Mouse (Mus musculus) gastrocnemius, adult 2 months (tissue): ENCODE measurements around the gene App. TPM values are rescaled to one million over a fixed set of nuclear protein-coding genes. Genes with fewer than 3 reads are reported as not detected.

Source experiments
- DNase-seq: peaks from one replicate; pipeline ENCODE4 v3.0.0; 2022
- H3K27ac ChIP-seq: fragments of 200-600 bp; 2 replicates; pipeline ENCODE4 v1.8.1; 2022; ENCODE audit warnings: mild to moderate bottlenecking
- H3K4me3 ChIP-seq: fragments of 200-600 bp; 2 replicates; pipeline ENCODE4 v1.8.1; 2022; ENCODE audit warnings: mild to moderate bottlenecking, moderate library complexity
- CTCF ChIP-seq: fragments of 200-600 bp; IDR thresholded peaks from 2 replicates; pipeline ENCODE4 v1.8.1; 2022; ENCODE audit warnings: antibody characterized with exemption, mild to moderate bottlenecking, moderate library complexity
- intact Hi-C: fragments of 180-260 bp; cut with DNase I; formaldehyde crosslinking; loops from one replicate; pipeline ENCODE4 v1.15.1; 2025
- total RNA-seq, 2 experiments: library from RNA; stranded (reverse); gene quantifications; 2 replicates each; pipeline ENCODE4 v1.2.3; 2021

The App gene
- total RNA-seq, 2 experiments from 2014 or later: 66.5 to 103 TPM

GRCm38 (mm10) chr16:84963527-84963926 lies 210.0 kb downstream of the App start:
- no peak overlapping the region for H3K4me3 ChIP-seq
- no peak for DNase-seq
- H3K27ac ChIP-seq: no peak overlapping the region
- no peak for TF ChIP-seq CTCF
- intact Hi-C loops: no loop called here

GRCm38 (mm10) chr16:84957253-84957652 lies 216.3 kb downstream of the App start:
- Histone ChIP-seq H3K4me3 (no peak overlapping the region), H3K27ac (peak overlapping the region; percentile 65)
- DNase-seq: no peak
- intact Hi-C loops: loop anchor here (2.0 to 5.0 kb wide), 2 partner anchors 45 to 722 kb away; no protein-coding TSS in a partner anchor
- TF ChIP-seq CTCF: no peak

GRCm38 (mm10) chr16:84956690-84957089 lies 216.9 kb downstream of the App start:
- intact Hi-C loops: loop anchor here (2.0 to 5.0 kb wide), 2 partner anchors 46 to 722 kb away; no protein-coding TSS in a partner anchor

GRCm38 (mm10) chr16:84955840-84956239 lies 217.7 kb downstream of the App start:
- TF ChIP-seq CTCF: no peak
- DNase-seq: no peak
- H3K27ac ChIP-seq: no peak overlapping the region
- H3K4me3 ChIP-seq: no peak overlapping the region
- intact Hi-C loops: loop anchor here (1.0 to 5.0 kb wide), 3 partner anchors 46 to 723 kb away; partner anchors contain the start of gene App

More at GRCm38 (mm10) chr16:84956690-84957089, 216.9 kb downstream of the App start:
- TF ChIP-seq CTCF: no peak
- Histone ChIP-seq H3K27ac (peak overlapping the region; percentile 65), H3K4me3 (no peak overlapping the region)
- DNase-seq: no peak

DNA sequence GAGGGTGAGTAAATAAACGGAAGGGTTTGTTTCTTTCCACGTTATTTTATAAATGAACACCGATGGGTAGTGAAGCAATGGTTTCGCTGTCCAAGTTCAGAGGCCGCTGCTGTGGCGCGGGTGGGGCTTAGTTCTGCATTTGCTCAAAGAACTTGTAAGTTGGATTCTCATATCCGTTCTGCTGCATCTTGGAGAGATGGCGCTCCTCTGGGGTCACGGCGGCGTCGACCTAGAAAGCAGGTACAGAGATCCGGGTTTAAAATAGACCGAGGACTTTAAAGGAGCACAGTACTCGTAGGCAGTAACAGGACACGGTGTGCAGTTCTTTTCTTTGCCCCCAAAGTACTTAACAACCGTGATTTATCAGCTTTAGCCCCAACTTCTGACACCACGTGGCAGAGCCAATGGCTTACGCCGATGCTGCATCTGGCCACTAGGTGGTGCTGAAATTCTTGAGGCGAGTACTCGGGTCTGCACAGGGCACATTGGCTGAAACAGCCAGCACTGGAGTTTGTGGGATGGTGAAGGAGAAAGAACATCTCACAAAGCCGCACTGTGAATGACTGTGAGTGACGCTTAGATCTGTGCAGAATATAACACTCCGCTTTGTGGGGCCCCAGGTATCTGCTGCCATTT lies 218.2 kb downstream of the App start:
- DNase-seq: peak; percentile 90
- Histone ChIP-seq H3K27ac (no peak overlapping the region), H3K4me3 (peak overlapping the region; percentile 64)
- intact Hi-C loops: loop anchor here (1.0 to 5.0 kb wide), 2 partner anchors 47 to 218 kb away; partner anchors contain the start of gene App
- peak; percentile 100; the same call in 1 of the 2 replicates for TF ChIP-seq CTCF

DNA sequence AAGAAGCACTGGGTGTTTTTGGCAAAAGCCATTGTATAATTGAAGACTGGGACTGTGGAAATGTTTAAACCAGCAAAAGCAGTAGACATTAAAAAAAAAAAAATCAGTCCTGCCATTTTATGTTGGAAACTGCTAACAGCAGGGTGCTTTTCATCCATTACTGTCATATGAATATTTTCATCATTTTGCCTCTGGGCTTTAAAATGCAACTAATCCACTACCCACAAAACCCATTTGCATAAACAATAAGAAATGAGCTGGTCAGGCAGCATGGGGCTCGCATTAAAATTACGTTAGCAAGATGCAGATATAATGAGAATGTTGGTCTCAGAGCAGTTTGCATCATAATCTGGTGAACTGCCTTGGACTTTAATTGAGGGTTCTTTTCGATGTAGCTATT lies 242.5 kb downstream of the App start:
- intact Hi-C loops: no loop called here
- DNase-seq: no peak
- Histone ChIP-seq H3K27ac (no peak overlapping the region), H3K4me3 (no peak overlapping the region)
- TF ChIP-seq CTCF: no peak

- Histone ChIP-seq H3K27ac (no peak overlapping the region), H3K4me3 (no peak overlapping the region)
- TF ChIP-seq CTCF: no peak
- no peak for DNase-seq
- intact Hi-C loops: no loop called here
Observed at GRCm38 (mm10) chr16:84927827-84928226, 245.7 kb downstream of the App start.

DNA sequence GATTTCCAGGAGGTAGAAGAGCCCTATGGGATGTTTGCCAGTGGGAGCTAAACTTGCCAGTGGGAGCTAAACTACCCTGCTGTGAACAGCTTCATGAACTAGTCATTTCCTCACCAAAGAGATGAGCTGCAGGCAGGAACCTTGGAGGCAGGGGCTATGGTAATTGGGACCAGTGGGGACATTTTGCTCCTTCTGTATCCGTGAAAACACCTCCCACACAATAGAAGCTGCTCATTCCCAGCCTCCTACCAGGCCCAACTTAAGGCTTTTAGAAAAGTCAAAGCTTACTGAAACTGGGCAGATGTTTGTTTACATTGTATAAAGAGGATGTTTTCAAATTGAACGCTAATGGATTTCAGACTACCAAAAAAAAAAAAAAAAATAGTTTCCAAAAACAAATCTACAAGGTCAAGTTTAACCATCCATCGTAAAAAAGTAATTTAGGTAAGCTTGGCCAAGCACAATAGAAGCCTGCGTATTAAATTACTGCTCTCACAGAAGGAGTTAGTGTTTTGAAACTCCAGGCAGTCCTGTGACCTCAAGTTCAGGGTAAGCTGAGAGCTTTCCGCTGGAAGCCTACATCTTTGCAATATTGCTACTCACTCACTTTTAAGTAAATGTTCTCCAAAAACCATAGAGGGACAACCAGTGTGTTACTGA lies 253.8 kb downstream of the App start:
- intact Hi-C loops: no loop called here
- TF ChIP-seq CTCF: no peak
- Histone ChIP-seq H3K27ac (no peak overlapping the region), H3K4me3 (no peak overlapping the region)
- no peak for DNase-seq

GRCm38 (mm10) chr16:84919087-84919486 lies 254.5 kb downstream of the App start:
- no peak for DNase-seq
- intact Hi-C loops: no loop called here
- no peak overlapping the region for H3K27ac ChIP-seq

DNA sequence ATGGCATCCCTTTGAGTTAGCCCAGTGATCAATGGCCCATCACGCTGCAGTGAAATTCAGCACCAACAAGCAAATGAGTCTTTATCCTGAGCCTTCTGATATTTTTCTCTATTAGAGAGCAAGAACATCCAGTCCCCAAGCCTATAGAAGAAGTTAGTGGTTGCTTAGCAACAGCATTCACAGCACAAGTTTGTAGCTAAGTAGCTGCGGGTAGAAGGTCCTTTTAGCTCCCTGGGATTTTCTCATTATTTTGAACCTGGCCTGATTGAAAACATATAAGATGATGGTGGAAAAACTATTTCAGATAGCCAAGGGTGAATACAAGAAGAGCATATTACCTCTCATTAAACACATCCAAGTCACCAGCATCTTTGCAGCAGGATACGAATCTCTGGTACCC lies 256.8 kb downstream of the App start:
- intact Hi-C loops: no loop called here
- DNase-seq: no peak
- Histone ChIP-seq H3K4me3 (no peak overlapping the region), H3K27ac (no peak overlapping the region)
- no peak for TF ChIP-seq CTCF

More at GRCm38 (mm10) chr16:84919087-84919486, 254.5 kb downstream of the App start:
- no peak overlapping the region for H3K4me3 ChIP-seq
- TF ChIP-seq CTCF: no peak

DNA sequence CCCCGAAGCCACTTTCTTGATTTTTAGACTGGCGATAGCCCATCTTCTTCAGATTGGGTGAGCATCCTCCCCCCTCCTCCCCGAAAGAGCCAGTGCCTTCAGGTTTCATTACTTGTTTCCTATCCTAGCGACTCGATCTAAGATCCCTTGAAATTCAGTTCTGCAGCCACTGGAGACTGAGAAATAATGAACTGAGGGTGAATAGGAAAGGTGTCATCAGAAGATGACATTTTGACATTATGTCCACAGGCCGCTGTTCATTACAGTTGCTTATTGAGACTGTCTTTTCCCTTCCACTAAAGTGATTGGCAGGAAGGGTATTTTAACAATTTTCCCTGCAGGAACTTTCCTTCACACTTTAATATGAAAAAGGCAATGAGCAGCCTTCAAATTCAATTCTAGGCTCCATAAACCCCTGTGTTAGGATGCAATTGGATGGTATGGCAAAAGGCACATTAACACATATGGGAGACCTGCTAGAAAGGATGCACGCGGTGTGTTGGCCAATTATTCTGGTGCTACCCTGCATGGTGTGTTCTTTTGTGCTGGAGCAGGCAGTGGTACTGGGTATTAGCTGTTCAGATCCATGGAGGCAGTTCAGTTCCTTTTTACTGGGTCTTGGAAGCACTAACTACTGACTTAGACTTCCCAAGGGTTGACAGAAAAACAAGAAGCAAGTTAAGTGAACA lies 261.9 kb downstream of the App start:
- intact Hi-C loops: no loop called here
- DNase-seq: no peak
- Histone ChIP-seq H3K4me3 (no peak overlapping the region), H3K27ac (no peak overlapping the region)
- TF ChIP-seq CTCF: no peak

DNA sequence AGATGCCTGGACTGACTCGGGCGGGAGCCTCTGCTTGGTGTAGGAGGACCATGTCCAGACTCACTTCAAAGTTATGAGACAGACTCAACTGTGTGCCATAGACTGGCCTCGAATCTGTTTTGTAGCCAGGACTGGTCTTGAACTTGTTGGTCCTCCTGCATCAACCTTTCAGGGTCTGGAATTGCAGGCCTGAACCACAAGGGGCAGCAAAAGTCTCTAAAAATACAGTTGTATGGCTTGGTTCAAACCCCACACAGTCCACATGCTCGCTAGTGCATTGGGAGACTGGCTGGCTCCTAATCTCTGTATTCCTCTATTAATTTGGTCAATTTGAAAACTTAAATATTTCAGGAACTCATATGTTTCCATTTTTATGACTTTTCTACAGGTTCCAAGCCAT lies 270.6 kb downstream of the App start:
- no peak for DNase-seq
- no peak for TF ChIP-seq CTCF
- Histone ChIP-seq H3K27ac (no peak overlapping the region), H3K4me3 (no peak overlapping the region)
- intact Hi-C loops: no loop called here
